Mouse (Mus musculus) right cerebral cortex, postnatal 25 days (tissue): ENCODE measurements around the gene Mup17.
A peak's percentile ranks its signal among the peaks of the same experiment; 100 is the strongest.
"Not testable (repeated sequence)": the region's sequence is repeated elsewhere in the genome, so short reads cannot be mapped to it uniquely, and the experiment has no call there.

Experiments
- DNase-seq: peaks from one replicate; pipeline ENCODE4 v3.0.0; 2022

Gene Mup17

GRCm38 (mm10) chr4:61595771-61596170 lies at the start of gene Mup17:
TSS of gene Mup17 (minus strand) at chr4:61595871.
- DNase-seq = not testable (repeated sequence)

DNA sequence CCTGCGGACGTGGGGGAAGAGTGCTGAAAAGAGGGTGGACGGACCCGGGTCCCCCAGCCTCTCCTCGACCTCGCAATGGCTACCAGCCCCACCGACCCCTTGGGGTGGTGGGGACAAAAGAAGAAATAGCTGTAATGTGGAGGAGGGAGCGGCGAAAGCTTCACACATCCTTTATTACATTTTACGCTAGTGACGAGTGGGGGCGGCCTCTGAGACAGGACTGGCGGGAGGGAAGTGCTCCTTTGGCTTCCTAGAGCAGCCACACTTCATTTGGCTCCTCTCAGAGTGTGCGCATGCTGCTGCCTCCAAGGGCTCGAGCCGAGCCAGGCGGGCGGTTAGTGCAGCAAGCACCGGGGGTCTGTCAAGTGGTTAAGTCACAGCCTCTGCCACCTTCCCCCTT lies 24.1 kb downstream of the Mup17 start:
- not testable (repeated sequence) for DNase-seq

DNA sequence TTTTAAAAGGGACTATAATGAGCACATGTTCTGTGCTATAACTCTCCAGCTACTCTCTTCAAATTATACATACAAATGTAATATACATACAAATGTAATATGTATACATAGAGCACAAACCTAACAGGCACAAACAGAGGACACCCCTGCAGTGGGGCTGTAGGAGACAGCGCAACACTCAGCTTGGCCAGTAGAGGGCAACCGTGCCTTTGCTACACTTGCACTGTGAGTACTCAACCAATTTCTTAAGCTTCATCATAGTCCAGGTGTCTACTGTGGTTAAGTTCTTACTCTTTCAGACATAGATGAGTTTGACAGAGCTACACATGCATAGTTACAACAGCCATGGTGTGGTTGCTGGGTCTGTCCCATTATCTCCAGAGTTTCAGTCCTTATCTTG lies 39.8 kb downstream of the Mup17 start:
- DNase-seq = peak; percentile 6
